Mouse (Mus musculus) cerebellum, postnatal 25 days (tissue): ENCODE data around the gene Krtap4-7.
A peak's percentile ranks its signal among the peaks of the same experiment; 100 is the strongest.
"Not testable (repeated sequence)": the region's sequence is repeated elsewhere in the genome, so short reads cannot be mapped to it uniquely, and the experiment has no call there.

Experiments
- DNase-seq, 2 experiments: peaks; one replicate each; pipeline ENCODE4 v3.0.0; 2021; ENCODE audit warnings: mixed read lengths in 2 of 2

The Krtap4-7 gene

GRCm38 (mm10) chr11:99643635-99644139, at the start of gene Krtap4-7:
Gene Krtap4-7 (minus strand): TSS chr11:99644089.
- not testable (repeated sequence) for DNase-seq

- no peak for DNase-seq
These were observed 46.6 kb upstream of the Krtap4-7 start, which contains the start of gene Gm14190 for GRCm38 (mm10) chr11:99690463-99690862. Gene Gm14190 (minus strand): TSS chr11:99690740.

GRCm38 (mm10) chr11:99685235-99685634, 41.3 kb upstream of the Krtap4-7 start:
- not testable (repeated sequence) for DNase-seq

GRCm38 (mm10) chr11:99683481-99683880, 39.6 kb upstream of the Krtap4-7 start:
- no peak for DNase-seq

GRCm38 (mm10) chr11:99665860-99666259, 22.0 kb upstream of the Krtap4-7 start, which contains the start of gene Krtap4-6:
Gene Krtap4-6 (minus strand): TSS chr11:99665960.
- DNase-seq: no peak

GRCm38 (mm10) chr11:99662802-99663201, 18.9 kb upstream of the Krtap4-7 start:
- no peak for DNase-seq

GRCm38 (mm10) chr11:99659256-99659655, 15.4 kb upstream of the Krtap4-7 start:
- no peak for DNase-seq

GRCm38 (mm10) chr11:99658467-99659010, 14.7 kb upstream of the Krtap4-7 start, which contains the start of gene Gm11563:
Gene Gm11563 (minus strand): TSS chr11:99658960.
- DNase-seq: not testable (repeated sequence)

GRCm38 (mm10) chr11:99657051-99657450, 13.2 kb upstream of the Krtap4-7 start:
- no peak for DNase-seq

GRCm38 (mm10) chr11:99650136-99650535, 6.2 kb upstream of the Krtap4-7 start, which contains the start of gene Gm11555:
Gene Gm11555 (minus strand): TSS chr11:99650236.
- DNase-seq: no peak

- no peak for DNase-seq
These were observed 2.6 kb upstream of the Krtap4-7 start for GRCm38 (mm10) chr11:99646444-99646843.

GRCm38 (mm10) chr11:99644351-99644750, 462 bp upstream of the Krtap4-7 start:
- DNase-seq: no peak

GRCm38 (mm10) chr11:99640926-99641325, 3.0 kb downstream of the Krtap4-7 start:
- DNase-seq: no peak

- DNase-seq: no peak
These were observed 6.8 kb downstream of the Krtap4-7 start for GRCm38 (mm10) chr11:99637086-99637485.

- no peak for DNase-seq
These were observed 9.2 kb downstream of the Krtap4-7 start, which contains the start of gene Krtap4-2 for GRCm38 (mm10) chr11:99634653-99635134. Gene Krtap4-2 (minus strand): TSS chr11:99635084.

- DNase-seq: no peak
These were observed 10.6 kb downstream of the Krtap4-7 start for GRCm38 (mm10) chr11:99633293-99633692.

GRCm38 (mm10) chr11:99630890-99631289, 13.0 kb downstream of the Krtap4-7 start:
- DNase-seq: no peak

- no peak for DNase-seq
These were observed 15.8 kb downstream of the Krtap4-7 start, which contains the start of gene Krtap4-1 for GRCm38 (mm10) chr11:99628138-99628537. Gene Krtap4-1 (minus strand): TSS chr11:99628238.

GRCm38 (mm10) chr11:99620335-99620734, 23.6 kb downstream of the Krtap4-7 start, which contains the start of gene Gm11562:
Gene Gm11562 (minus strand): TSS chr11:99620435.
- no peak for DNase-seq

GRCm38 (mm10) chr11:99614796-99615363, 29.0 kb downstream of the Krtap4-7 start, which contains the start of gene Krtap2-4:
Gene Krtap2-4 (minus strand): TSS chr11:99614846.
- no peak for DNase-seq

- not testable (repeated sequence) for DNase-seq
These were observed 33.8 kb downstream of the Krtap4-7 start, which contains the start of gene Gm11937 for GRCm38 (mm10) chr11:99610089-99610488. Gene Gm11937 (minus strand): TSS chr11:99610189.

GRCm38 (mm10) chr11:99609126-99609525, 34.8 kb downstream of the Krtap4-7 start:
- peak; percentile 9 to 18 for DNase-seq

- DNase-seq: not testable (repeated sequence)
These were observed 40.7 kb downstream of the Krtap4-7 start, which contains the start of gene Gm11938 for GRCm38 (mm10) chr11:99603208-99603607. Gene Gm11938 (minus strand): TSS chr11:99603308.
